Mouse (Mus musculus): ENCODE data around the gene Cep95.

Cep95 gene

GRCm38 (mm10) chr11:106814601-106815320 lies 25.7 kb downstream of the Cep95 start:
- no peak for DNase-seq (ENCODE audit: low spot score)

- no peak for DNase-seq (ENCODE audit: low spot score)
Observed at GRCm38 (mm10) chr11:106815331-106815730, 26.3 kb downstream of the Cep95 start.

- no peak for DNase-seq (ENCODE audit: low spot score)
Observed at GRCm38 (mm10) chr11:106815761-106816160, 26.7 kb downstream of the Cep95 start.

- no peak for DNase-seq (ENCODE audit: low spot score)
Observed at GRCm38 (mm10) chr11:106816316-106816715, 27.3 kb downstream of the Cep95 start.

GRCm38 (mm10) chr11:106817156-106817555 lies 28.1 kb downstream of the Cep95 start:
- no peak for DNase-seq (ENCODE audit: low spot score)

- DNase-seq (ENCODE audit: low spot score), result no peak
Observed at GRCm38 (mm10) chr11:106817808-106818207, 28.8 kb downstream of the Cep95 start.

GRCm38 (mm10) chr11:106818341-106818740 lies 29.3 kb downstream of the Cep95 start:
- DNase-seq (ENCODE audit: low spot score), result no peak

GRCm38 (mm10) chr11:106819595-106819994 lies 30.5 kb downstream of the Cep95 start:
- DNase-seq (ENCODE audit: low spot score), result no peak

- DNase-seq (ENCODE audit: low spot score), result no peak
Observed at GRCm38 (mm10) chr11:106820252-106820651, 31.2 kb downstream of the Cep95 start.

- no peak for DNase-seq (ENCODE audit: low spot score)
Observed at GRCm38 (mm10) chr11:106820972-106821371, 31.9 kb downstream of the Cep95 start.

- DNase-seq (ENCODE audit: low spot score), result no peak
Observed at GRCm38 (mm10) chr11:106821397-106821796, 32.3 kb downstream of the Cep95 start.

GRCm38 (mm10) chr11:106822491-106822890 lies 33.4 kb downstream of the Cep95 start:
- DNase-seq (ENCODE audit: low spot score), result no peak

GRCm38 (mm10) chr11:106822911-106823310 lies 33.9 kb downstream of the Cep95 start:
- no peak for DNase-seq (ENCODE audit: low spot score)

- no peak for DNase-seq (ENCODE audit: low spot score)
Observed at GRCm38 (mm10) chr11:106823741-106824140, 34.7 kb downstream of the Cep95 start.

- DNase-seq (ENCODE audit: low spot score), result no peak
Observed at GRCm38 (mm10) chr11:106824403-106824802, 35.4 kb downstream of the Cep95 start.

- DNase-seq (ENCODE audit: low spot score), result no peak
Observed at GRCm38 (mm10) chr11:106828079-106828478, 39.0 kb downstream of the Cep95 start.

- no peak for DNase-seq (ENCODE audit: low spot score)
Observed at GRCm38 (mm10) chr11:106842002-106842401, 53.0 kb downstream of the Cep95 start.

- no peak for DNase-seq (ENCODE audit: low spot score)
Observed at GRCm38 (mm10) chr11:106851438-106851837, 62.4 kb downstream of the Cep95 start.

All from yolk sac, embryonic 10.5 days (tissue).